Mouse (Mus musculus): ENCODE measurements around the gene Sox8.

DNA sequence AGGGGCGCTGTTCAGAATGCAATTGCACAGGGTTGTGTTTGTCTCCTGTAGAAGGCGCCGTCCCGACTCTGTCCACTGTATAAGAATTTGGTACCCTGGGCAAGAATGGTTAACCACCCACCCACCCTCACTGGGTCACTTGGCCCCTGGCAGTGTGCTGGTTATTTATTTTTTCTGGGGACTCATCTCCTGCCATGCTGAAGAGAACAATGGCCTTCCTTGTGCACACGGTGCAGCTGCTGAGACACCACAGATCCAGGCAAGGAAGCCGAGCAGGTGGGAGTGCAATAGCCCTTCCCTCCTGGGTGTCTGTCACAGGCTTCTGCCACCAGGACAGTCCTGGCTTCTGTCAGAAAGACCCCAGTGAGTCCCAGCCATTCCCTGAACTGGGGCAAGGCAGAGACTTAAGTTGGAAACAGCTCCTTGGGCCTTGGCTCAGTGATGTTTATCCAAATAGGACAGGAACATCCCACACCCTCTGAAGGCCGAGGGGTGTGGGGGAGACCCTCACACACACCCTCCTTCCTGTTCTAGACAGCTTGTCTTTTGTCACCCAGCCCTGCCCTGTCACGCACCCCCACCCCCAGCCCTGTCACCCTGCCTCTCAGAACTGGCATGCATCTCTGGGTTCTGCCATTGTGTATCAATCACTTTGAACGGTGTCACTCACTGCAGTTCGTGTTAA, 38.5 kb upstream of the Sox8 start:
- TF ChIP-seq CTCF (conservative IDR thresholded peaks at IDR 0.05 in 1 of 2, IDR thresholded peaks at IDR 0.05 in 1 of 2; ENCODE audit: low read depth in 2 of 2, low read length in 2 of 2) (no peak), MXI1 (IDR thresholded peaks at IDR 0.05; ENCODE audit: low read depth, low read length) (no peak), POLR2A (IDR thresholded peaks at IDR 0.05; ENCODE audit: low read depth, low read length) (no peak), ZKSCAN1 (IDR thresholded peaks at IDR 0.05; ENCODE audit: borderline replicate concordance, low read depth, low read length) (no peak), MAZ (IDR thresholded peaks at IDR 0.05; ENCODE audit: low read depth, low read length) (no peak), POLR2AphosphoS2 (IDR thresholded peaks at IDR 0.05; ENCODE audit: low read depth, low read length) (no peak), EP300 (IDR thresholded peaks at IDR 0.05; ENCODE audit: low read length) (no peak), MYC (IDR thresholded peaks at IDR 0.05; ENCODE audit: low read depth, low read length) (no peak), HCFC1 (IDR thresholded peaks at IDR 0.05; ENCODE audit: low read depth, low read length) (no peak), MAFK (IDR thresholded peaks at IDR 0.05; ENCODE audit: insufficient replicate concordance, low read length) (no peak), SIN3A (IDR thresholded peaks at IDR 0.05; ENCODE audit: low read length) (no peak)
